Mouse (Mus musculus) mouse trophoblast stem cell (cell line): ENCODE results near the gene Krtap26-1.

Experiments
- in situ Hi-C, 2 experiments: fragments of 300-500 bp; cut with MseI, MboI; formaldehyde crosslinking; loops; 2 replicates in 1 of 2; 3 replicates in 1 of 2; pipeline ENCODE4 v1.15.1; 2025

Gene Krtap26-1

GRCm38 (mm10) chr16:88647358-88647846 lies at the start of gene Krtap26-1:
Krtap26-1 (minus strand) TSS chr16:88647796.
- in situ Hi-C loops: no loop called here

GRCm38 (mm10) chr16:88696256-88696655 lies 48.7 kb upstream of the Krtap26-1 start:
- in situ Hi-C loops: no loop called here

- in situ Hi-C loops: no loop called here
These were observed 33.7 kb upstream of the Krtap26-1 start for GRCm38 (mm10) chr16:88681282-88681681.

DNA sequence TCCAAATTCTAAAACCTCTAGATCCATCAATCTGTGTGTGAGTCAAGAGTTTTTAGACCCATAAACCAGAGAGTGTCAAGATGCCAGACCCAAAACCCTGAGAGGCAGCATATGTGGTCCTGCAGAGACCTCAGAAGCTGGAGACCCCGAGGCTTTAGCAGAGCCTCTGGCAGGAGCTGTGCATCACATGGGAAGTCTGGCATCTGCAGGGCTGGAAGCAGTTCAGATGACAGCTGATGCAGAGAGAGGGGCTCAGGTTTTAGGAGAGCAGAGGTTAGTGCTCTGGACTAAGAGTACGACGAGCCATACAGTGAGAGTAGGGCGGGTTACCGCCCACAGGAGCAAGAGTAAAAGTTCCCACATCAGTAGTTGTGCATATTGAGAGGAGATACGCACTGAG lies 31.5 kb upstream of the Krtap26-1 start:
- in situ Hi-C loops: no loop called here

- in situ Hi-C loops: no loop called here
These were observed 24.0 kb upstream of the Krtap26-1 start, which contains the start of gene Krtap27-1 for GRCm38 (mm10) chr16:88671571-88671970. Krtap27-1 (minus strand) TSS chr16:88671671.

GRCm38 (mm10) chr16:88657426-88657825 lies 9.8 kb upstream of the Krtap26-1 start:
- in situ Hi-C loops: no loop called here

GRCm38 (mm10) chr16:88651952-88652351 lies 4.4 kb upstream of the Krtap26-1 start:
- in situ Hi-C loops: no loop called here

- in situ Hi-C loops: no loop called here
These were observed 3.5 kb upstream of the Krtap26-1 start for GRCm38 (mm10) chr16:88651082-88651481.

DNA sequence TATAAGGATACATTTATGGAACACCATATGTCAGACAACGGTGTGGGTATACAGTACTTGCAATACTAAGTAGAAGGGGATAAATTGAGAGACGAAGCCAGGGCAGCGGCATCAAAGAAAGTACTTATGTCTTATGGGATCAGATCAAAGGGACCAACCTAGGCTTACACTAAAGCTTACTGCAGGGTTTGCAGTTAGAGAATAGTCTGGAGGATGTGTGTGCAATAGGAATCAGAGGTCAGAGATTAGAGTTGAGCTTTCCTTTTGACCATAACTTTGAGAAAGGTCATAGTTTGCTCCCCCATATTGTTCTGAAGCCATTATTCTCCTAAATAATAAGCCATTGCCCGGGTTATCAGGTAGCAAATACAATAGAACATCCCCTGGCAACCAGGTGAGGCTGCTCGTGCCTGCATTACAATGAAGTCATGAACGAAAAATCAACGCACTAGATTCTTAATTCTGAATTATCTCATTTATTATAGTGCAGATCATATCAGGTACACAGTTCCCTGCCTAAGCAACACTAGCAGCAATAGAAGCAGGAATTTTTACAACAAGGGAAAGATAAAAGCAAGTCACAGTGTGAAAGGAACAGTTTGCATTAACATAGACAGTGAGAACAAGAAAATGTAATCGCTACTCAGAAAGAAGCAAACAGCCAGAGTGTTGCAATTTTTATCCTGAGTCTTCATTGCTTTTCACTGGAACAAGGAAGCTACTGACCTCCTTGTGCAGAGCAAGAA lies 1.1 kb downstream of the Krtap26-1 start:
- in situ Hi-C loops: no loop called here

DNA sequence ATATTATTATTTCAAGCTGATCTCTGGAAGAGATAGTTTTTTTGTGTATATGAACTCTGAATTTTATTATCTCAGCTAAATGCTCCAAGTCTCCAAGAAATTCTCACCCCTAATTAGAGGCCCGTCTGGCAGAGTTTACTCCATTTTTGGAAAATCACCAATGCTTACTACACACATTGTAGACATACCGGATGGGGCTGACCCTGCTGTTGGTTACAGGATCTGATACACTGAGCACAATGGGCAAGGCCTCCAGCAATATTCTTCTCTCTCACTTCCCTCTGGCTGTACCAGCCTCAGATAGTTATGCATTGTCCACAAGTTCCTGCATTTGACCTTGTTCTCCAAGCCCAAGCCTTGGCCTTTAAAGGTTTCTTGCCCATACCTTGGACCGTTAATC lies 7.5 kb downstream of the Krtap26-1 start:
- in situ Hi-C loops: no loop called here

- in situ Hi-C loops: no loop called here
These were observed 12.5 kb downstream of the Krtap26-1 start for GRCm38 (mm10) chr16:88635142-88635541.

- in situ Hi-C loops: no loop called here
These were observed 16.1 kb downstream of the Krtap26-1 start for GRCm38 (mm10) chr16:88631474-88631873.

DNA sequence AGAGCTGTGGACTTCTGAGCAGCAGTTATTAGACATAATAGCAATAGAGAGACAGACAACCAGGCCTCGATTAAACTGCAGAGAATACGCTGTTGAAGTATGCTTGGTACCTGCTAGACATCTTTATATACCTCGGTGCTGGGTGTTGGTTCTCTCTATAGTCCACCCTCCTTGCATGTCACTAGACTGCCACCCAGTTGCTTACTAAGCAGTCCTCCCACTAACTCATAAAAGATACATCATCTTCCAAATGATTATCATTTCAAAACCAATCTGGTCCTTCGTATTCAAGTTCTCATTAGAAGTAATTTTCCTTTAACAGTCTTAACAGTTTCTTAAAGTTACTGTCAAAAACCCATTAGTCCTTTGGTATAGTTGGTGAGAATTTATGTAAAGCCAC lies 20.0 kb downstream of the Krtap26-1 start, which contains the start of gene 2310079G19Rik:
Gene 2310079G19Rik (minus strand): TSS at position 101 of the 400 bp plus-strand sequence.
- in situ Hi-C loops: no loop called here

GRCm38 (mm10) chr16:88612712-88613111 lies 34.9 kb downstream of the Krtap26-1 start:
- in situ Hi-C loops: no loop called here

- in situ Hi-C loops: no loop called here
These were observed 35.7 kb downstream of the Krtap26-1 start, which contains the start of gene Krtap24-1 for GRCm38 (mm10) chr16:88611922-88612321. Krtap24-1 (minus strand) TSS chr16:88612279.

- in situ Hi-C loops: no loop called here
These were observed 43.0 kb downstream of the Krtap26-1 start for GRCm38 (mm10) chr16:88604570-88604969.

- in situ Hi-C loops: no loop called here
These were observed 45.1 kb downstream of the Krtap26-1 start for GRCm38 (mm10) chr16:88602464-88602863.

DNA sequence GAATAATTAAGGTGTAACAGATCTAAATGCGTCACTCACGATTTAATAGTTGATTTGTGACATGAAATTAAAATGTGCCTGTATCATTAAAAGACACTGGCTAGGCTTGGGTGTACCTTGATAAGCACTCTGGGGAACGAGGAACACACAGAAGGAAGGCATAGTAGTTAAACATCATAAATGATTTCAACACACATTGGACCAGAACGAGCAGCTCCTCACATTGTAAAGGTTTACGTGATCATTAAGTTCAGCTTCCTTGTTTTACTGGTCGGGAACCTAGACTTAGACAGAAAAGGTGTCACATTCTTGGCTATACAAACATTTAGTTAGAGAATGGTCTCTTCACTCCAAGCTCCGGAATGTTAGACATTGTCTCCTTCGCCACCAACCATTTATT lies 47.3 kb downstream of the Krtap26-1 start:
- in situ Hi-C loops: no loop called here

DNA sequence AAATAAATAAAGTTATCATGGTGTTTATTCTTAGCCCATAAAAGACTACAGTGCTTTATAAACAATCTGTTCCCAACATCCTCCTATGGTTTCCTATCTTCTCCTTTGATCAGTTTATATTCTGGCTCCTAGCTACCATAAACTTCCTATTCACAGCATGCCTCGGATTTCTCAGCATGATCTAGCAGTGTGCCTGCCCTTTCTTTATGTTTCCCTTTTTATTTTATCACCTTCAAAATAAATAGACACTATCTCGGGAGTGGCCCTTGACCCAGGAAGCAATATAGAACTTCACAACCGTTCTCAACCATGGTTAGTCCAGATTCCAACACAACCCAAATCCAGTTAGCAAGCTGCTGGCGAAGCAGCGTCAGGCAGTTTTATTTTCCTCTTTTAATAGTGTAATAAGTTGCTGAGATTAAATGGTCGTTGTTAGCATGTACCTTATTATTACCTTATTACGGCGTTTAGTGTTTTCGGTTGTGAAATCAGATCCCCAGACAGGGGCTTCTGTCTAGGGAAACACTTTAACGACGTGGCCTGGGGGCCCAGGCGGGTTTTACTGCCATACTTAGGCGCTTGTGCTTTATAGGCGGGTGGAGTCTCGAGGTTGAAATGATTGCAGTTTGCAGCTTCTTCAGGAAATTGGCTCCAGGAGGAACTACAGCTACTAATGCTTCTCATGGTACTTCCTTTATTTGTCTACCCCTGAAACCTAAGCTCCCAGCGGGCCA lies 47.9 kb downstream of the Krtap26-1 start:
- in situ Hi-C loops: no loop called here
